Comparison of ENCODE assay signal across 10 mouse cellular contexts in the genomic region with DNA sequence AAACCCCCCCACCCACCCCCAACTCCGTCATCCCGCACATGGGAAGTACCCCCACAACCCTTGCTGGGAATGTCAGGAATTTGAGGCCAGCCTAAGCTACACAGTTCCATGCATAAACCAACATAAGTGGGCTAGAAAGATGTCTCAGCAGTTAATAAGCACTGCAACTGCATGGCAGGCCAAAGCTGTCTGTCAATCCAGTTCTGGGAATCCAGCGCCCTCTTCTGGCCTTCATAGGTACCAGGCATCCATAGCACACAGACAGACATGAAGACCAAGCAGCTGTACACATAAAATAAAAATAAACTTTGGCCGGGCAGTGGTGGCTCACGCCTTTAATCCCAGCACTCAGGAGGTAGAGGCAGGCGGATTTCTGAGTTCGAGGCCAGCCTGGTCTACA. TPM values are rescaled to one million over a fixed set of nuclear protein-coding genes. Genes with fewer than 3 reads are reported as not detected.
A peak's percentile ranks its signal among the peaks of the same experiment; 100 is the strongest.
DNase-seq lines count a peak whose midpoint lies in the region; ATAC-seq and TF ChIP-seq lines count a peak whose summit lies in the region.
"Had no signal": no experiment of that assay in that cellular context is flagged by ENCODE, and none has a peak within 500 bp of the region (broad histone marks: within the 10 kb centered on the region; RNA-seq: fewer than 3 reads in every experiment).

No protein-coding gene starts in this region.

- intact Hi-C loops in gastrocnemius, postnatal 14 days (cut with DNase I; ENCODE audit: low total_unique reads), result no loop called here

- H3K27ac ChIP-seq in kidney, embryonic 14.5 days (ENCODE audit: low read depth, low read length), result no peak overlapping the region
- no peak overlapping the region for H3K27ac ChIP-seq in ES-E14 (ENCODE audit: insufficient read depth, low read depth, low read length, poor library complexity, severe bottlenecking)
- no peak overlapping the region for H3K27ac ChIP-seq in limb, embryonic 11.5 days (replicated peaks; ENCODE audit: low read depth, low read length)
- H3K27ac ChIP-seq in midbrain, embryonic 14.5 days (replicated peaks; ENCODE audit: low read depth, low read length), result no peak overlapping the region
- H3K27ac ChIP-seq: embryonic facial prominence, embryonic 12.5 days; limb, embryonic 15.5 days had no signal

- H3K36me3 ChIP-seq in kidney, embryonic 14.5 days (ENCODE audit: control insufficient read depth, insufficient read depth, low read length), result peaks cover 82% of the 10 kb centered on the region
- H3K36me3 ChIP-seq in ES-E14 (ENCODE audit: control insufficient read depth, insufficient read depth, low read length, poor library complexity, severe bottlenecking), result peaks cover 58% of the 10 kb centered on the region
- peaks cover 50% of the 10 kb centered on the region for H3K36me3 ChIP-seq in limb, embryonic 11.5 days (ENCODE audit: control insufficient read depth, insufficient read depth, low read length)
- H3K36me3 ChIP-seq in midbrain, embryonic 14.5 days (ENCODE audit: control insufficient read depth, insufficient read depth, low read length), result peaks cover 95% of the 10 kb centered on the region

- 57% methylated on average over 7 of the region's 7 CpGs for whole genome bisulfite sequencing in kidney, embryonic 14.5 days
- 64% methylated on average over 7 of the region's 7 CpGs for WGBS in limb, embryonic 11.5 days
- 54% methylated on average over 7 of the region's 7 CpGs for WGBS in midbrain, embryonic 14.5 days

- no peak overlapping the region for H3K4me2 ChIP-seq in kidney, embryonic 14.5 days (replicated peaks; ENCODE audit: low read depth, low read length)
- no peak overlapping the region for H3K4me2 ChIP-seq in limb, embryonic 11.5 days (ENCODE audit: low read depth, severe bottlenecking)
- H3K4me2 ChIP-seq in midbrain, embryonic 14.5 days (ENCODE audit: low read length), result no peak overlapping the region
- H3K4me2 ChIP-seq: embryonic facial prominence, embryonic 12.5 days; limb, embryonic 15.5 days had no signal

- H3K9ac ChIP-seq in kidney, embryonic 14.5 days (ENCODE audit: low read depth, low read length), result no peak overlapping the region
- H3K9ac ChIP-seq in ES-E14 (ENCODE audit: insufficient read depth, low read depth, low read length, poor library complexity, severe bottlenecking), result no peak overlapping the region
- no peak overlapping the region for H3K9ac ChIP-seq in limb, embryonic 11.5 days (ENCODE audit: low read length)
- H3K9ac ChIP-seq in midbrain, embryonic 14.5 days (replicated peaks; ENCODE audit: low read length), result no peak overlapping the region
- H3K9ac ChIP-seq: embryonic facial prominence, embryonic 12.5 days; limb, embryonic 15.5 days had no signal

- H3K4me1 ChIP-seq in kidney, embryonic 14.5 days (ENCODE audit: control insufficient read depth, insufficient read depth, low read length), result peaks cover 12% of the 10 kb centered on the region
- H3K4me1 ChIP-seq in ES-E14 (ENCODE audit: control insufficient read depth in 2 of 2, insufficient read depth in 2 of 2, low read length in 2 of 2, poor library complexity in 1 of 2), result peaks cover 2 to 43% of the 10 kb centered on the region in 2 experiments; a peak in 2 of 4 replicates
- peaks cover 8% of the 10 kb centered on the region for H3K4me1 ChIP-seq in limb, embryonic 11.5 days (ENCODE audit: control insufficient read depth, insufficient read depth, low read length)
- H3K4me1 ChIP-seq in midbrain, embryonic 14.5 days (ENCODE audit: control insufficient read depth, insufficient read depth, low read length), result peaks cover 12% of the 10 kb centered on the region

- in situ Hi-C loops in ES-E14 (cut with MboI; ENCODE audit: low sequenced_read_pairs in 2 of 2, unreplicated experiment in 2 of 2), result no loop called here

- no peak overlapping the region for H3K4me3 ChIP-seq in kidney, embryonic 14.5 days (ENCODE audit: low read length)
- H3K4me3 ChIP-seq in ES-E14 (ENCODE audit: insufficient read depth in 1 of 2, low read depth in 1 of 2, low read length in 2 of 2, poor library complexity in 1 of 2, severe bottlenecking in 1 of 2), result no peak overlapping the region
- H3K4me3 ChIP-seq in limb, embryonic 11.5 days (ENCODE audit: low read depth, low read length), result no peak overlapping the region
- no peak overlapping the region for H3K4me3 ChIP-seq in midbrain, embryonic 14.5 days (replicated peaks; ENCODE audit: low read depth, low read length)
- H3K4me3 ChIP-seq: embryonic facial prominence, embryonic 12.5 days; limb, embryonic 15.5 days had no signal

- no peaks in the 10 kb centered on the region for H3K27me3 ChIP-seq in kidney, embryonic 14.5 days (ENCODE audit: control insufficient read depth, insufficient read depth, low read length)
- no peaks in the 10 kb centered on the region for H3K27me3 ChIP-seq in limb, embryonic 11.5 days (ENCODE audit: control insufficient read depth, insufficient read depth, low read length)
- no peaks in the 10 kb centered on the region for H3K27me3 ChIP-seq in midbrain, embryonic 14.5 days (ENCODE audit: control insufficient read depth, insufficient read depth, low read length)
- H3K27me3 ChIP-seq: embryonic facial prominence, embryonic 12.5 days; limb, embryonic 15.5 days had no signal

- ATAC-seq in kidney, embryonic 14.5 days (ENCODE audit: low FRiP score, low TSS enrichment), result no peak
- no peak for ATAC-seq in limb, embryonic 11.5 days (ENCODE audit: insufficient number of reproducible peaks, low FRiP score, low TSS enrichment, low read depth)
- no peak for ATAC-seq in midbrain, embryonic 14.5 days (ENCODE audit: low FRiP score, low TSS enrichment)

- H3K9me3 ChIP-seq in kidney, embryonic 14.5 days (ENCODE audit: control insufficient read depth, low read length), result no peaks in the 10 kb centered on the region
- H3K9me3 ChIP-seq in ES-E14 (ENCODE audit: control insufficient read depth, insufficient read depth, low read depth, low read length), result no peaks in the 10 kb centered on the region
- H3K9me3 ChIP-seq in limb, embryonic 11.5 days (ENCODE audit: control insufficient read depth, low read length), result no peaks in the 10 kb centered on the region
- no peaks in the 10 kb centered on the region for H3K9me3 ChIP-seq in midbrain, embryonic 14.5 days (ENCODE audit: control insufficient read depth, low read length)
- H3K9me3 ChIP-seq: embryonic facial prominence, embryonic 12.5 days; limb, embryonic 15.5 days had no signal

- peak; percentile 71 for DNase-seq in kidney, adult 11 months
- DNase-seq in ES-E14 (ENCODE audit: low read depth, low spot score), result no peak
- peak; percentile 81 to 86 for DNase-seq in cerebellum, postnatal 10 days
- peak; percentile 65 for DNase-seq in gastrocnemius, postnatal 14 days
- peak; percentile 76 for DNase-seq in limb, embryonic 11.5 days (ENCODE audit: low spot score)
- DNase-seq in midbrain, embryonic 14.5 days, result peak; percentile 86
- DNase-seq in thymus, postnatal 14 days, result peak; percentile 85

TF ChIP-seq in ES-E14, 5 proteins besides CTCF, POLR2A, EP300 and RAD21:
- TF ChIP-seq ZNF384 (IDR thresholded peaks at IDR 0.05; ENCODE audit: low read depth, low read length) (no peak), CHD2 (IDR thresholded peaks at IDR 0.05; ENCODE audit: low read depth, low read length) (no peak), ZC3H11A (IDR thresholded peaks at IDR 0.05; ENCODE audit: borderline replicate concordance, low read depth, low read length) (peak; percentile 40; the same call in 1 of the 2 replicates), MAFK (IDR thresholded peaks at IDR 0.05; ENCODE audit: insufficient read depth, low read depth, low read length) (0 out of 2 replicates have a peak, but pooled peaks have one; percentile 25), HCFC1 (IDR thresholded peaks at IDR 0.05; ENCODE audit: borderline replicate concordance, insufficient read depth, low read length) (no peak)

RNA-seq across cellular contexts. Expression of gene Setd1b, which starts 13.4 kb away (rescaled TPM):
- 16.6 and 16.7 TPM in 2 replicates for polyA plus RNA-seq in kidney, embryonic 14.5 days (2014; fragmentation: Nextera tagmentation; extraction: Ambion mirVana)
- total RNA-seq in ES-E14 (2012; rRNA removed), result 7.6 and 9.8 TPM in 2 replicates
- total RNA-seq in gastrocnemius, postnatal 14 days (2021), result 10 to 100 TPM; 10.5 to 11.2 TPM
- 12.0 and 14.0 TPM in 2 replicates for polyA plus RNA-seq in limb, embryonic 11.5 days (2014; fragmentation: Nextera tagmentation; extraction: Ambion mirVana)
- polyA plus RNA-seq in midbrain, embryonic 14.5 days (2014; fragmentation: Nextera tagmentation; extraction: Ambion mirVana), result 14.2 and 15.0 TPM in 2 replicates

RNA-seq across cellular contexts. Expression of gene Psmd9, which starts 13.8 kb away (rescaled TPM):
- polyA plus RNA-seq in kidney, embryonic 14.5 days (2014; fragmentation: Nextera tagmentation; extraction: Ambion mirVana), result 73.9 and 79.4 TPM in 2 replicates
- 22.9 and 27.0 TPM in 2 replicates for total RNA-seq in ES-E14 (2012; rRNA removed)
- total RNA-seq in gastrocnemius, postnatal 14 days (2021), result 10 to 100 TPM; 19.2 to 19.5 TPM
- 82.6 and 85.8 TPM in 2 replicates for polyA plus RNA-seq in limb, embryonic 11.5 days (2014; fragmentation: Nextera tagmentation; extraction: Ambion mirVana)
- polyA plus RNA-seq in midbrain, embryonic 14.5 days (2014; fragmentation: Nextera tagmentation; extraction: Ambion mirVana), result 51.3 and 61.2 TPM in 2 replicates

RNA-seq across cellular contexts. Expression of gene Rhof, which starts 22.9 kb away (rescaled TPM):
- polyA plus RNA-seq in kidney, embryonic 14.5 days (2014; fragmentation: Nextera tagmentation; extraction: Ambion mirVana), result 2.0 and 3.2 TPM in 2 replicates
- total RNA-seq in ES-E14 (2012; rRNA removed), result 2.3 and 2.5 TPM in 2 replicates
- under 1 TPM; 0.27 to 0.51 TPM for total RNA-seq in gastrocnemius, postnatal 14 days (2021)
- polyA plus RNA-seq in limb, embryonic 11.5 days (2014; fragmentation: Nextera tagmentation; extraction: Ambion mirVana), result 2.9 and 3.6 TPM in 2 replicates
- polyA plus RNA-seq in midbrain, embryonic 14.5 days (2014; fragmentation: Nextera tagmentation; extraction: Ambion mirVana), result 7.1 and 8.9 TPM in 2 replicates

RNA-seq across cellular contexts. Expression of gene Hpd, which starts 27.1 kb away (rescaled TPM):
- not detected in 2 replicates for polyA plus RNA-seq in kidney, embryonic 14.5 days (2014; fragmentation: Nextera tagmentation; extraction: Ambion mirVana)
- not detected in 2 replicates for total RNA-seq in ES-E14 (2012; rRNA removed)
- not detected for total RNA-seq in gastrocnemius, postnatal 14 days (2021)
- not detected in 2 replicates for polyA plus RNA-seq in limb, embryonic 11.5 days (2014; fragmentation: Nextera tagmentation; extraction: Ambion mirVana)
- not detected in 2 replicates for polyA plus RNA-seq in midbrain, embryonic 14.5 days (2014; fragmentation: Nextera tagmentation; extraction: Ambion mirVana)
- polyA plus RNA-seq: embryonic facial prominence, embryonic 12.5 days; limb, embryonic 15.5 days had no signal
